Mouse (Mus musculus) E14TG2a.4 (cell line): Measurements from ENCODE around the gene Creb5.

ENCODE experiments used
- CTCF ChIP-seq: conservative IDR thresholded peaks from 2 replicates; pipeline ENCODE4 v1.5.1; 2014; ENCODE audit warnings: low read length
- NANOG ChIP-seq: IDR thresholded peaks from 2 replicates; pipeline ENCODE4 v1.6.1; 2014; ENCODE audit warnings: borderline replicate concordance, low read length, mixed read lengths

DNA sequence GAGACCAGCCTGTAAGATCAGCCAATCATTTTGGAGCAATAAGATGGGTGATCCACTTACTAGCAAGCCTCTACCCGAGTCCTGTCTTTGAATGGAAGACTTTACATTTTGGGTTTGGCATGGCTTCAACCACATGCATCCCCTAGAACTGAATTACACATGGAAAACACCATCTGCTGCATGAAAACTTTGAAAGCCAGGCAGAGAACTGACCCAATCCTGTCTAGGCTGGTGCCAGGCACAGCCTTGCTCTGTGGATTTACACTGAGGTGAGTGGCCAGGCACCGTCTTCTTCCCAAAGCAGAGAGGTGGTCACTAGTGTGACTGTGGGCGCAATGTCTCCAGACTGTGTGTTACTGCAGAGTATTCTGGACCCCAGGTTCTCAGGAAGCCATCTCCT lies 109.4 kb downstream of the Creb5 start:
- TF ChIP-seq CTCF (no peak), NANOG (no peak)
